Mouse (Mus musculus) embryonic facial prominence, embryonic 13.5 days (tissue): ENCODE measurements around the gene Tesk1. TPM values are rescaled to one million over a fixed set of nuclear protein-coding genes. Genes with fewer than 3 reads are reported as not detected.

ENCODE experiments used
- ATAC-seq: fragments of 200-750 bp; cut with Nextera tagmentation; 2 replicates; pipeline ENCODE4 v1.8.0; 2017; ENCODE audit warnings: low read depth; ENCODE audit not compliant: insufficient number of reproducible peaks, insufficient read depth, low FRiP score, low TSS enrichment
- H3K27ac ChIP-seq: fragments of 300-500 bp; sonication (generic); 2 replicates; pipeline ENCODE4 v1.5.1; 2015; ENCODE audit warnings: moderate library complexity, mild to moderate bottlenecking, inconsistent platforms
- H3K27me3 ChIP-seq: fragments of 300-500 bp; sonication (generic); 2 replicates; pipeline ENCODE4 v1.6.1; 2015; ENCODE audit warnings: mild to moderate bottlenecking, inconsistent platforms
- H3K36me3 ChIP-seq: fragments of 300-500 bp; sonication (generic); 2 replicates; pipeline ENCODE4 v1.6.1; 2015; ENCODE audit warnings: mild to moderate bottlenecking, inconsistent platforms
- H3K4me1 ChIP-seq: fragments of 300-500 bp; sonication (generic); 2 replicates; pipeline ENCODE4 v1.6.1; 2015; ENCODE audit warnings: inconsistent platforms
- H3K4me2 ChIP-seq: fragments of 300-500 bp; sonication (generic); 2 replicates; pipeline ENCODE4 v1.6.1; 2015; ENCODE audit warnings: moderate library complexity, mild to moderate bottlenecking, inconsistent platforms
- H3K4me3 ChIP-seq: fragments of 300-500 bp; sonication (generic); 2 replicates; pipeline ENCODE4 v1.5.1; 2015; ENCODE audit warnings: mild to moderate bottlenecking, inconsistent platforms
- H3K9ac ChIP-seq: fragments of 300-500 bp; sonication (generic); 2 replicates; pipeline ENCODE4 v1.6.1; 2015; ENCODE audit warnings: mild to moderate bottlenecking, inconsistent platforms
- H3K9me3 ChIP-seq: fragments of 300-500 bp; sonication (generic); 2 replicates; pipeline ENCODE4 v1.6.1; 2016; ENCODE audit warnings: inconsistent platforms
- WGBS: fragments of 180-500 bp; shearing (Covaris S2); methylation state at CpG from one replicate; pipeline ENCODE4 v1.1.7; 2015; ENCODE audit warnings: mixed read lengths; 5-methylcytosine and 5-hydroxymethylcytosine counted together
- polyA plus RNA-seq: library from polyadenylated mRNA; unstranded; fragments of >200 nt; fragmentation: Nextera tagmentation; extraction: Ambion mirVana; gene quantifications from 2 replicates; pipeline ENCODE4 v1.2.1, GENCODE M21; 2015

Tesk1 gene
- 7.0 and 8.8 TPM in 2 replicates for polyA plus RNA-seq

DNA sequence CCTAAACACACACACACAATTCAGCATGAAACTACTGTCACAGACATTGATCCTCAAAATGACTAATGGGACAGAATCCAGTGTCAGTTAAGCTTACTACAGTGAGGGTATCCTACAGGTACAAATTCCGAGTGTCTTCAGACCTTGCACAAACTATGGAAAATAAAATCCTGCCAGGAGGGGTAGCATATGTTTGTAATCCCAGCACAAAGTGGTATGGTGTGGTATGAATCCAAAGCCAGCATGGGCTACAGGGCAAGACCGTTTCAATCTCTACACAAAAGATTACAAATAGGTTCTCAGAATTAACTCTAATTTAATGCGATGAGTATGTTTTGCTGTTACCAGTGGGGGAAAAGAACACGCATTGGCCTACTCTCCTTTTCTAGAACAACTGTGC is at the start of gene Tesk1:
TSS of gene Tesk1 (plus strand) at position 301 of the 400 bp plus-strand sequence.
- no peak; the same call in 1 of the 2 replicates for ATAC-seq
- Histone ChIP-seq H3K9ac (peak within 1 kb of the TSS; percentile 97), H3K27ac (peak within 1 kb of the TSS; percentile 92), H3K27me3 (no peaks in the 10 kb centered on the region), H3K4me3 (peak within 1 kb of the TSS; percentile 98), H3K4me1 (peaks cover 14% of the 10 kb centered on the region), H3K4me2 (peak within 1 kb of the TSS; percentile 92), H3K36me3 (peaks cover 19% of the 10 kb centered on the region), H3K9me3 (no peaks in the 10 kb centered on the region)
- WGBS = 22% methylated on average over 4 of the region's 4 CpGs

DNA sequence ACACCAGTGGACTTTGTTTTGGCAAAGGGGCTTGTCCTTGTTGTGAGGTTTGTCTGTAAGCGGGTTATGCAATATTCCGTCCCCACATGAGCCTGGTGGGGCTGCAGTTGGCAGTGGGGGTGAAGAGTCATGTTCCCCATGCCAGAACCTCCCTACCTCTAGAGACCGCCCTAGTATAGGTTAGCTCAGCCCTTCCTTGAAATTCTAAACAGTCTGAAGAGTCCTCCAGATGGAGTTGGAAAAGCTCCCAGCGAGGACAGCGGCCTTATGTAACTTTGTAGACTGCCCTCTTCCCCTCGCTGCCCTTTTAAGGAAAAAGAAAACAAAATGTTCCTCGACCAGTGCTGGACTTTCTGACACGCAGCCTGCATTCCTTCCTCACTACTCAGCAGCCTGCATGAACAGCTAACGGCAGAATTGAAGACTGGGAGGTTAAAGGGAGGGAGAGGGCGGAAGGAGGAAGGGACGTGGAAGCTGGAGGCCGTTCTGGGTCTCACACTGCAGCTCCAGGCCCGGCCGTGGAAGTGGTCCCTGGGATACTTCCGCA is 47.3 kb upstream of the Tesk1 start:
- no peak for ATAC-seq
- H3K4me2 ChIP-seq = peak overlapping the region; percentile 17; the same call in 1 of the 2 replicates
- WGBS = 41% methylated on average over 15 of the region's 15 CpGs
- no peaks in the 10 kb centered on the region for H3K9me3 ChIP-seq
- no peak overlapping the region for H3K4me3 ChIP-seq
- peaks cover 45% of the 10 kb centered on the region for H3K4me1 ChIP-seq
- peak overlapping the region; percentile 70 for H3K27ac ChIP-seq
- H3K9ac ChIP-seq = no peak overlapping the region
- H3K36me3 ChIP-seq = 0 out of 2 replicates have a peak, but pooled peaks cover 3% of the 10 kb centered on the region
- no peaks in the 10 kb centered on the region for H3K27me3 ChIP-seq

DNA sequence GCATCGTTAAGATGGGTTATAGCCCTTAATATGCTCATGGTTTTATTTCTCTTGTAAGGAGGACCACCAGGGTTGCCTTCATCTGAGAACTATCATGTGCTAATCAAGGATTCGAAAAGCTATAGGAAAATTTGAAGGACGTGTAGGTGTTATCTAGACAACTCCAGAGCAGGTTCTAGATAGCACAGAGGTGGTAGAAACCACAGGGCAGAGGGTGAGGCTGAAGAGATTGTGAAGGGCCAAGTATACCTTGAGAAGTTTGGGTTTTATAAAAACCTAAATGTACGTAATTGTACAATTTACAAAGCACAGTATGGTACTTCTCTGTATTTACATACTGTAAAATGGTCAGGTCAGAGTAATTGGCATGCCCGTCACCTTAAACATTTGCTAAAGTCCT is 46.6 kb upstream of the Tesk1 start:
- ATAC-seq = no peak
- no peaks in the 10 kb centered on the region for H3K9me3 ChIP-seq
- H3K27me3 ChIP-seq = no peaks in the 10 kb centered on the region
- no peak overlapping the region for H3K4me2 ChIP-seq
- H3K27ac ChIP-seq = no peak overlapping the region
- H3K4me1 ChIP-seq = peaks cover 45% of the 10 kb centered on the region
- 0 out of 2 replicates have a peak, but pooled peaks cover 3% of the 10 kb centered on the region for H3K36me3 ChIP-seq
- no peak overlapping the region for H3K9ac ChIP-seq
- 85% methylated on average over 5 of the region's 5 CpGs for WGBS
- no peak overlapping the region for H3K4me3 ChIP-seq

DNA sequence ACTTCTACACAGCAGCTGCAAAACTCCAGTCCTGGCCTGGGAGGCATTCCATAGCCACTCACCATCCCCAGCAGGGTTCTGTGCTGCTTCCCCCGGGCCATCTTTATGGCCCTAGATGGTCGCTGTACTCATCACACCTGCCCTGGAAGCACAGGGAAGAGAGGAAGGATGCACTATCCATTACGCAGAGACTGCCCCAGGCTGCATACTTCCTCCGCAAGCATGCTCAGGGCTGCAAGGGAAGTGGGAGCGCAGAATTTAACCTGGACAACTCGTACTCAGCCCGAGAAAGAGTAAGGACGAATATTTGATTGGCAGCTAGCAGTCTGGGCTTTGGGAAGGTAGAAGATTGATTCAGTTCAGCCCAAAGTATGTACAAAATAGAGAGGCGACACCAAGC is 45.9 kb upstream of the Tesk1 start:
- H3K4me2 ChIP-seq = no peak overlapping the region
- no peaks in the 10 kb centered on the region for H3K9me3 ChIP-seq
- no peak overlapping the region for H3K27ac ChIP-seq
- no peak overlapping the region for H3K9ac ChIP-seq
- ATAC-seq = no peak
- 66% methylated on average over 9 of the region's 9 CpGs for WGBS
- H3K4me3 ChIP-seq = no peak overlapping the region
- peaks cover 49% of the 10 kb centered on the region for H3K4me1 ChIP-seq
- H3K36me3 ChIP-seq = 0 out of 2 replicates have a peak, but pooled peaks cover 3% of the 10 kb centered on the region
- H3K27me3 ChIP-seq = no peaks in the 10 kb centered on the region

DNA sequence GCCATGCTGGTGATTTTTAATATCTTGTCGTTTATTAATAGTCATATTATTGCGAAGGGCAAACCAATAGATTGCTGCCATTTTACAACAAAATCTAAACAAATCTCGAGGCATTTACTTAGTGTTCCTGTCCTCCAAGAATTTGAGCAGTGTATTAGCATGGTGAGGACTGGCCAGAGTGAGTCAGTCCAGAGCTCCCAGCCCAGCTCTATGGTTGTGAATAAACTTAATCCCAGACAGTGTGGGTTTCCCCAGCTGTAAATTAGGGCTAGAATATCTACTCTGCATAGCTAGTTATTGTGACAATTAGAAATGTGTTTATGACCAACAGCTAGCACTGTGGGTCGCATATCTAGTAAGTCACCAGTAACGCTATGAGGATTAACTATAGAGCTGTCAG is 45.4 kb upstream of the Tesk1 start:
- Histone ChIP-seq H3K36me3 (0 out of 2 replicates have a peak, but pooled peaks cover 3% of the 10 kb centered on the region), H3K27ac (peak overlapping the region; percentile 60; the same call in 1 of the 2 replicates), H3K27me3 (no peaks in the 10 kb centered on the region), H3K4me3 (no peak overlapping the region), H3K4me1 (peaks cover 52% of the 10 kb centered on the region), H3K9me3 (no peaks in the 10 kb centered on the region), H3K9ac (no peak overlapping the region), H3K4me2 (no peak overlapping the region)
- WGBS = 64% methylated on average over 5 of the region's 5 CpGs
- no peak for ATAC-seq

DNA sequence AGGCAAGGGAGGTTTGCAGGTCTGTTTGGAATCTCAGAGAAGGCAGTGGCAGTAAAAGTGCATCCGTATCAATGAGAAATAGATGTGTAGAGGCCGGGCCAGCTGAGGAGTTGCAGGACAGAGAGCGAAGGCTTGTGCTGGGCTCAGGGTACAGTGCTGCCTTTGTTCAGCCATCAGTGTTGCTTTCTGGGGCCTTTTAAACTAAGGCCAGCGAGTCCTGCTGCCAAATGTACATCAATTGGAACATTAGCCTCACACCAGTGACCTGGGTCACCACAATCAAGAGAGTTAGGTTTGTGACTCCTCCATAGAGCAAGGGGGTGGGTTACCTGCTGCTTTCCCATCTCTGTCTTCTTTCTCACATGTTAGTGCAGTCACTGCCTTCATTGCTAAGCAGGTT is 43.7 kb upstream of the Tesk1 start:
- H3K4me2 ChIP-seq = no peak overlapping the region
- H3K4me1 ChIP-seq = peaks cover 64% of the 10 kb centered on the region
- no peaks in the 10 kb centered on the region for H3K36me3 ChIP-seq
- H3K4me3 ChIP-seq = no peak overlapping the region
- H3K27ac ChIP-seq = no peak overlapping the region; the same call in 1 of the 2 replicates
- 43% methylated on average over 4 of the region's 4 CpGs for WGBS
- H3K9ac ChIP-seq = no peak overlapping the region
- H3K9me3 ChIP-seq = no peaks in the 10 kb centered on the region
- H3K27me3 ChIP-seq = no peaks in the 10 kb centered on the region
- no peak for ATAC-seq

DNA sequence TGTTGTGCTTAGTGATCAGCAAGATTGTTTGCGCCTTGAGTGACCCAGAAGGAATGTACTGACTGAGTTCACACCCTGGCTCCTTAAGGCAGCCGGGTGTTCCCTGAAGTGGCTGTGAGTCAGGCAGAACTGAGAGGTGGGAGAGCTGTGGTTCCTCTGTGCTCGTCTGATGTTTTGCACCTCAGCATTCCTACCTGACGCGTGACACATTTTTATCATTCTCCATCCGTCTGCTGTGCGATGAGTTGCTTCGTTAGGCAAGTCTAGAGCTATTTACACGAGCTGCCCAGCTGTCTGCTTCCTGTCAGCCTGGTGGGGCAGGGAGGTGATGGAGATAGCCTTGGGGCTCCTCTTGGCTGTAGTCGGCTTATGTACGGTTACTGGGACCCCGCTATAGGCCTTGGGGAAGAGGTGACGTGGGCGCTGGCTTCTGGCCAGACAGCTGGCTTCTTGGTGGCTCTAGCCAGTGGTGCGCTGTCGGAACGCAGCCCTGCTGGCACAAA is 42.9 kb upstream of the Tesk1 start:
- 32% methylated on average over 17 of the region's 17 CpGs for WGBS
- Histone ChIP-seq H3K9ac (peak overlapping the region; percentile 52; the same call in 1 of the 2 replicates), H3K4me2 (peak overlapping the region; percentile 44), H3K9me3 (no peaks in the 10 kb centered on the region), H3K27me3 (no peaks in the 10 kb centered on the region), H3K36me3 (no peaks in the 10 kb centered on the region), H3K4me3 (no peak overlapping the region), H3K27ac (peak overlapping the region; percentile 55; the same call in 1 of the 2 replicates), H3K4me1 (peaks cover 62% of the 10 kb centered on the region)
- peak; percentile 46 for ATAC-seq

DNA sequence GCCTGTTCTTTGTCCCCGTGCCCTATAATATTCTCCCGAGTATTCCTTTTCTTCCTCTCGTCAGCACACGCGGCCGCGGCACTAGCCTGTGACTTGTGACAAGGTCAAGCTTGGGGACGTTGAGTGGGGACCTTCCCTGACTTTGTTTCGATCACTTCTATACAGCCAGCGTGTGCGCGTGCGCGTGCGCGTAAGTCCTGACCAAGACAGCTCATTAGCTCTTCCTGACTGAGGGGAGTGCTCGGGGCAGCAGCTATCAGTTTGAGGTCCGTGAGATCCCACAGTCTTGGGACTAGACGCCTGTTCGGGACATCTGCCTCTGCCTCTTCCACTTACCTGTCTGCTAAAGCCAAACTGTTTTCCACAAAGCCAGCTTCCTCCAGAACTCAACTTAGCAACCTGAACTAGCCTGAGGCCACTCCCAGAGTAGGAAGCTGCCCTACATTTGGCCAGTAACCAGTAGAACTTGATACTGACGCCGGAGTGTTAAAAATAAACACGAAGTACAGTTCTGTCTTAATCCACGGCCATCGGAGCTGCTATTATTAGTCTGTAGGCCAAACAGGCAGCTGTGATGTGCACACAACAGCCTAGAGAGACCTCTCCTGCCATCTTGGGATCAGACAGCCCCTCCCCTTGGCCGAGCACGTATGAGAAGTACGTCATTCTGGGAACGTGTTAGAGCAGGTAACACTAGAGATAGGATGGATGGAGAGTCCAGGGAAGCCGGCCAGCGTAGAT is 42.2 kb upstream of the Tesk1 start:
- no peak overlapping the region for H3K4me3 ChIP-seq
- H3K27me3 ChIP-seq = no peaks in the 10 kb centered on the region
- H3K36me3 ChIP-seq = no peaks in the 10 kb centered on the region; the same call in 1 of the 2 replicates
- H3K4me2 ChIP-seq = peak overlapping the region; percentile 44
- ATAC-seq = no peak
- 0 out of 2 replicates have a peak overlapping the region, but pooled peaks have one; percentile 52 for H3K9ac ChIP-seq
- peaks cover 57% of the 10 kb centered on the region for H3K4me1 ChIP-seq
- peak overlapping the region; percentile 55; the same call in 1 of the 2 replicates for H3K27ac ChIP-seq
- H3K9me3 ChIP-seq = no peaks in the 10 kb centered on the region
- 67% methylated on average over 31 of the region's 31 CpGs for WGBS

DNA sequence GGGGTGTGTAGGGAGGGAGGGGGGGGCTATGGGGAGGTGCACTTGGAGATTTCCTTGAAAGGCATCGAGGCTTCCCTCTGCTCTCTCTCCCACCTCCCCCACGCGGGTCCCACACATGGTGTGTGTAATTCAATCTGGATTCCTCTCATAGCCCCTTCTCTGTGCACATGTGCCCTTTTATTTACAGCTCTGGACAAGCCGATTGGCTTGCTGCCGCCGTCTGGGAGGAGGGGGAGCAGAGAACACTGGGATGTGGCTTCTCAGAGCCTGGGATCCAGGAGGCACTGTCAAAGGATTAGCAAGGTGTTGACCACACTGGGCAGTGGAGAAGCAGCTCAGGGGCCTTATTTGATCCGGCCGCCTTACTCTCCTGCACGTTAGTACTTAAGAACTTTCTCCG is 40.8 kb upstream of the Tesk1 start:
- no peaks in the 10 kb centered on the region for H3K9me3 ChIP-seq
- H3K36me3 ChIP-seq = no peaks in the 10 kb centered on the region; the same call in 1 of the 2 replicates
- 16% methylated on average over 10 of the region's 10 CpGs for WGBS
- H3K27ac ChIP-seq = peak overlapping the region; percentile 7; the same call in 1 of the 2 replicates
- H3K4me3 ChIP-seq = 0 out of 2 replicates have a peak overlapping the region, but pooled peaks have one; percentile 4
- H3K4me1 ChIP-seq = peaks cover 66% of the 10 kb centered on the region
- no peak for ATAC-seq
- H3K4me2 ChIP-seq = peak overlapping the region; percentile 22; the same call in 1 of the 2 replicates
- peak overlapping the region; percentile 52; the same call in 1 of the 2 replicates for H3K9ac ChIP-seq
- H3K27me3 ChIP-seq = no peaks in the 10 kb centered on the region

DNA sequence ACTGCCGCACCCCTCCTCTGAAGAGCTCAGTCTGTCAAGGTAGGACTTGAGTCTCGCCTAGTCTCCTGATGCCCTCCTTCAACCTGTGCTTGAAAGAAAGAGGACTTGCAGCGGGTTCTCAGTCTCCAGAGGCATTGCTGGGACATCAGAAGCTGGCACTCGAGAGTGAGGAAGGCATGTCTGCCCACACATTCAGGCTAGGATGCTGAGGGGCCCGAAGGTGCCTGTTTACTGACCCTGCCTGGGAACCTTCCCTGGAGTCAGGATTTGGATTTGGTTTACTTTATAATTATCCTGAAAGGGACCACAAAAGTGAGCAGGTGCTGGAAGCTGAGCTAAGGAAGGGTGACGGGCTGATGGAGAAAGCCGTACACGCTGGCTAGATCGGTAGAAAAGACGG is 40.3 kb upstream of the Tesk1 start:
- H3K4me2 ChIP-seq = 0 out of 2 replicates have a peak overlapping the region, but pooled peaks have one; percentile 22
- H3K36me3 ChIP-seq = no peaks in the 10 kb centered on the region; the same call in 1 of the 2 replicates
- WGBS = 70% methylated on average over 10 of the region's 10 CpGs
- H3K4me1 ChIP-seq = peaks cover 65% of the 10 kb centered on the region
- peak overlapping the region; percentile 7; the same call in 1 of the 2 replicates for H3K27ac ChIP-seq
- no peaks in the 10 kb centered on the region for H3K9me3 ChIP-seq
- peak overlapping the region; percentile 52; the same call in 1 of the 2 replicates for H3K9ac ChIP-seq
- ATAC-seq = no peak
- no peak overlapping the region for H3K4me3 ChIP-seq
- H3K27me3 ChIP-seq = no peaks in the 10 kb centered on the region

DNA sequence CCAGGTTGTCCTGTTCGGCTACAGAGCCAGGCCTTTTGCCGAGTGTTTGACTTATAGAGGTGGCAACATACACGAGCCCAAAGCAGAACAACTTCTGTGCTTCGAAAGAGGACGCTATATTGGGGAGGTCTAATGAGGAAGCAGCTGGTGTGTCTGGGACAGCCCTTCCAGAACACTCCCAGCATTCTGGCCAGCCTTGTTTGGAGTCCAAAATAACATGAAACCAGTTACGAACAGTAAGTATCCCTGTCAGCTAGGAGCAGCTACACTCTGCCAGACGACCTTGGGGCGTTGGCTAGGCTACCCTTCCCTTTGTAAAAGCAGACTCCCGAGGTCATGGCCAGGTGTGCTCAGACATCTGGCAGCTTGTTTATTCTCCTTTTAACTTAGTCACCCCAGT is 39.5 kb upstream of the Tesk1 start:
- no peaks in the 10 kb centered on the region; the same call in 1 of the 2 replicates for H3K36me3 ChIP-seq
- no peak for ATAC-seq
- no peak overlapping the region for H3K9ac ChIP-seq
- no peaks in the 10 kb centered on the region for H3K9me3 ChIP-seq
- H3K27me3 ChIP-seq = no peaks in the 10 kb centered on the region
- no peak overlapping the region for H3K4me3 ChIP-seq
- H3K4me2 ChIP-seq = no peak overlapping the region
- 73% methylated on average over 9 of the region's 9 CpGs for whole genome bisulfite sequencing
- H3K27ac ChIP-seq = no peak overlapping the region
- H3K4me1 ChIP-seq = peaks cover 66% of the 10 kb centered on the region
